Mouse (Mus musculus) heart, postnatal 0 days (tissue): ENCODE results near the gene Rps27rt.

Experiments
- CTCF ChIP-seq: IDR thresholded peaks from 2 replicates; pipeline ENCODE4 v1.5.1; 2016; ENCODE audit warnings: antibody characterized with exemption, control low read depth, low read depth
- EP300 ChIP-seq: IDR thresholded peaks from 2 replicates; pipeline ENCODE4 v1.6.1; 2016; ENCODE audit warnings: antibody characterized with exemption, low read depth

- no peak for TF ChIP-seq CTCF
- TF ChIP-seq EP300: no peak
These were observed 25.2 kb upstream of the Rps27rt start for GRCm38 (mm10) chr9:115007776-115008175.
